Mouse (Mus musculus): ENCODE data around the gene Itgal.
"Not testable (repeated sequence)": the region's sequence is repeated elsewhere in the genome, so short reads cannot be mapped to it uniquely, and the experiment has no call there.

Itgal gene

GRCm38 (mm10) chr7:127341861-127342260, 45.8 kb downstream of the Itgal start:
- not testable (repeated sequence) for DNase-seq (ENCODE audit: low spot score in 2 of 2)

GRCm38 (mm10) chr7:127342332-127342731, 46.3 kb downstream of the Itgal start:
- no peak for DNase-seq (ENCODE audit: low spot score in 2 of 2)

GRCm38 (mm10) chr7:127342888-127343287, 46.8 kb downstream of the Itgal start:
- DNase-seq (ENCODE audit: low spot score in 2 of 2), result no peak

- DNase-seq (ENCODE audit: low spot score in 2 of 2), result no peak
Measured at GRCm38 (mm10) chr7:127343351-127344019, 47.4 kb downstream of the Itgal start.

- no peak for DNase-seq (ENCODE audit: low spot score in 2 of 2)
Measured at GRCm38 (mm10) chr7:127344371-127344770, 48.3 kb downstream of the Itgal start.

- peak in 1 of 2 experiments; percentile 32 for DNase-seq (ENCODE audit: low spot score in 2 of 2)
Measured at GRCm38 (mm10) chr7:127345092-127345491, 49.0 kb downstream of the Itgal start.

- DNase-seq (ENCODE audit: low spot score in 2 of 2), result peak; percentile 77 to 81
Measured at GRCm38 (mm10) chr7:127345512-127346325, 49.7 kb downstream of the Itgal start, which contains the start of gene Zfp768. Gene Zfp768, minus strand, starts transcription at chr7:127345589.

- no peak for DNase-seq (ENCODE audit: low spot score in 2 of 2)
Measured at GRCm38 (mm10) chr7:127346676-127347075, 50.6 kb downstream of the Itgal start.

GRCm38 (mm10) chr7:127351230-127352004, 55.4 kb downstream of the Itgal start:
- DNase-seq (ENCODE audit: low spot score in 2 of 2), result no peak

GRCm38 (mm10) chr7:127355796-127356195, 59.7 kb downstream of the Itgal start:
- DNase-seq (ENCODE audit: low spot score in 2 of 2), result no peak

GRCm38 (mm10) chr7:127357871-127358270, 61.8 kb downstream of the Itgal start:
- DNase-seq (ENCODE audit: low spot score in 2 of 2), result no peak

- DNase-seq (ENCODE audit: low spot score in 2 of 2), result no peak
Measured at GRCm38 (mm10) chr7:127358472-127358871, 62.4 kb downstream of the Itgal start.

- no peak for DNase-seq (ENCODE audit: low spot score in 2 of 2)
Measured at GRCm38 (mm10) chr7:127360265-127360664, 64.2 kb downstream of the Itgal start.

GRCm38 (mm10) chr7:127361449-127361848, 65.4 kb downstream of the Itgal start:
- no peak for DNase-seq (ENCODE audit: low spot score in 2 of 2)

- not testable (repeated sequence) for DNase-seq (ENCODE audit: low spot score in 2 of 2)
Measured at GRCm38 (mm10) chr7:127362418-127362817, 66.4 kb downstream of the Itgal start.

- no peak for DNase-seq (ENCODE audit: low spot score in 2 of 2)
Measured at GRCm38 (mm10) chr7:127363475-127363921, 67.4 kb downstream of the Itgal start.

- no peak for DNase-seq (ENCODE audit: low spot score in 2 of 2)
Measured at GRCm38 (mm10) chr7:127364166-127364565, 68.1 kb downstream of the Itgal start.

GRCm38 (mm10) chr7:127366249-127366648, 70.2 kb downstream of the Itgal start:
- DNase-seq (ENCODE audit: low spot score in 2 of 2), result no peak

- DNase-seq (ENCODE audit: low spot score in 2 of 2), result no peak
Measured at GRCm38 (mm10) chr7:127371213-127371612, 75.2 kb downstream of the Itgal start.

- DNase-seq (ENCODE audit: low spot score in 2 of 2), result not testable (repeated sequence)
Measured at GRCm38 (mm10) chr7:127371870-127372269, 75.8 kb downstream of the Itgal start.

GRCm38 (mm10) chr7:127375271-127376245, 79.5 kb downstream of the Itgal start, which contains the start of gene Zfp747:
Gene Zfp747, minus strand, starts transcription at chr7:127376050.
- peak; percentile 78 to 85 for DNase-seq (ENCODE audit: low spot score in 2 of 2)
